Mouse (Mus musculus) left cerebral cortex, adult 18-20 months (tissue): Measurements from ENCODE around the gene 1110032A03Rik. TPM values are rescaled to one million over a fixed set of nuclear protein-coding genes. Genes with fewer than 3 reads are reported as not detected.

Experiments
- DNase-seq, 2 experiments: peaks; one replicate each; pipeline ENCODE4 v3.0.0; 2021 to 2022; ENCODE audit warnings: low spot score in 2 of 2, mixed read lengths in 1 of 2
- total RNA-seq, 2 experiments: library from RNA; stranded (reverse); gene quantifications; 2 replicates each; pipeline ENCODE4 v1.2.3; 2021

Gene 1110032A03Rik
- total RNA-seq, 2 experiments from 2014 or later, result 33.6 to 37.6 TPM

DNA sequence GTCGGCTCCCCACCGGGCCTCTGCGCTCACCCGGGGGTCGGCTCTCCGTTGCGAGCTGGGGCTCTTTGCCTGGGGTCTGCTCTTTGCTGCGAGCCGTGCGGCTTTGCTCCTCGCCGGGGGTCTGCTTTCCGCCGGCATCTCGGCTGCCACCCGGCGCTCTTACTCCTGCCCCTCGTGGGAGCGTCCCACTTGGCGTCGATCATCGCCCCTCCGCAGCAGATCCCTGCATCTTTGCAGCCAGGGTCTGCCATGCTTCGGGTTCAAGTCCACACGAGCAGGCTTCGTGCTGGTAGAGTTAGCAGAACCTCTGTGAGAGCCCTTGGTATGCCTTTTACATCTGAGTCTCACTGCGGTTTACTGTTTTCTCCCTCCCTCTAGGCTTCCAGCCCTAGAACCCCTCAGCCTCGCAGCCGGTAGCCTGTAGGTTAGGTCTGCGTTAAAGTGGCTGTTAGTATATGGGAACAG is 374 bp upstream of the 1110032A03Rik start:
- peak in 1 of 2 experiments; percentile 10 for DNase-seq

DNA sequence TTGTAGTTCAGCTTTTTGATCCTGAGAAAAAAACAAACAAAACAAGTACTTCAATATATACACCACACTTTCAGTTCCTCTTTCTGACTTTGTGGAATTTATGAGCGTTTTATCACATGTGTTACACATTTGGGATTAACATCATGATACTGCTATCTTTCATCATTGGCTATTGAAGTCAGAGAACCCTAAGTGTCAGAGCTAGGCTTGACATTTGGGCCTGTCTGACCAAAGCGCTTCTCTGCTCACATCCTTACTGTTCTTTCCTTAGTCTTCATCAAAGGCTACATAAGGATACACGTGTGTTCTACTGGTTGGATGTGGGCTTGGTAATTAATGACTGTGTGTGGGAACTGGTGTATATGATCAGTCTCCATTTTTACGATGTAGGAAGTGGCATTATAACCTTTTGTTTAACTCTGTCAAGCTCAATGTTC is 1.3 kb downstream of the 1110032A03Rik start:
- DNase-seq, result no peak

DNA sequence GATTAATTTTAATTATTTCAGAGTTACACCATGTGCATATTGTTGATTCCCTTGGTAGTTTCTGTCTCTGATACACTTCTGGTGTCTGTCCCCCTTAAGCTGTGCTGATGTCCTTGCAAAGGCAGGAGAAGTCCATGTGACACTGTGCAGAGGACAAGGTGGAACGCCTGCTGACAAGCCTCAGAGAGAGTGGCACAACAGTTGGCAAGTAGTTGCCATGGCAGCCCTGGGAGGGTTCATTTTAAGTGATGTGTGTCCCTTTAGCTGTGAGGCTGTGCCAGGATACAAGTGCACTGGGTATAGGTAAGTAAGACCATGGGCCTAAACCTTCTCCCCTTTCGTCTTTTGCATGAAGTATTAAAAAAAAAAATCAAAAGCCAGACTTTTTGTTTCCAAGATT is 5.3 kb downstream of the 1110032A03Rik start:
- no peak for DNase-seq

DNA sequence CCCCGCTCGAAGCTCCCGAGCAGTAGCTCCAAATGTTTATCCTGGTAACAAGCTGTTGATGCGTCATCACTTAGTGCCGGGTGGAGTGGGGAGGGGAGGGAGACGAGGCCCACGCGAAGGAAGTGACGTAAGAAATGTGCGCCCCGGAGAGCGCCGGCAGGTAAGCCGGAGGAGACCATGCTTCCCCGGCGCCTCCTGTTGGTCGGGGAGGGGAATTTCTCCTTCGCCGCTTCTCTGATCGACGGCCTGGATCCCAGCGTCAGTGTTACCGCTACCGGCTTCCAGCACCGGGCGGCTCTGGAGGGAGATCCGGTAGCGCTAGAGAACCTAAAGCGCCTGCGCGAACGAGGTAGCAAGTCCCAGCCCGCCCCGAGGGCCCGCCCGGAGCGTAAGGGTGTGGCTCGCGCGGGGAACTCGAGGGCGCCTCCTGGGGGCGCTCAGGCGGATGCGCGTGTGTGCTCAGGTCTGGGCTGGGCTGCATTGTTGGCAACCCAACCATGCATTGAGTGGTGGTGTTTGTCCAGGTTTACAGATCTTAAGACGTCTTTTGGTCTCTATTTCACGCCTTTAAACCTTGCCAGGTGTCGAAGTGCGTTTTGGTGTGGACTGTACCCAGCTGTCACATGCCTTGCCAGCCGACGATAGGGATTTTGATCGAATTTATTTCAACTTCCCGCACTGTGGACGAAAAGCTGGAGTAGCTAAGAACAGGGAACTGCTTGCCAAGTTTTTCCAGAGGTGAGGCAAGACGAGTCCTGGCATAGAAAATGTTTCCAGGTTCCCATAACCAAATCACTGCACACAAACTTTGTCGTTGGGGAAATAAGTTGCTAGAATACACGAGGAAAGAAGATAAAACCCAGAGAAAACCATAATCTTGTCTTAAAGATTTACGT is 7.0 kb downstream of the 1110032A03Rik start, which contains the start of gene Fdxacb1:
Gene Fdxacb1 (plus strand): TSS at position 130 of the 896 bp plus-strand sequence.
- peak; percentile 99 for DNase-seq

DNA sequence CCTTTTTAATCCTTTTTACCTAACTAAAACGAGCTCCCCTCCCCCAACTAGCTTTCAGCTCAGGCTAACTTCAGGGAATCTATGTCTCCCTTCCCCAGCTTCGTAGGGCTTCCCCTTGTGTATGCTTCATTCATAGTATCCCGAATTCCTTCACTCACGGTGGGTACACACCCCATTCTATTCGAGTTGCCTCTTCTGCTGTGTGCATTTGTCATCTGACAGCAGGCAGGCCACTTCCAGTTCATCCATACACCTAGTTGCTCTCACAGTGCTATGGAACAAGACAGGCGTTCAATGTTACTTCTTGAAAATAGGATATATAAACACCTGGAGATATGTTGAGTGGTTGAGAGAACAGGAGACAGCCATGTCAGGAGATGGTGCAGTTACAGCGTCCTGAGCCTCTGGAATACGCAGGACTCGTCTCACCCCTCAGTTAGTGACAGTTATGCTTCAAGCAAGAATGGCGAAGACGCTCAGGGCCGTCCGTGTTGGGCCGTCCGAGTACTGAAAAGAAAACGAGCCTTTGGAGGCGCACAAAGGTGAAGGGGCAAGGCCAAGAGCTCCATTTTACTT is 7.7 kb downstream of the 1110032A03Rik start:
- no peak for DNase-seq

DNA sequence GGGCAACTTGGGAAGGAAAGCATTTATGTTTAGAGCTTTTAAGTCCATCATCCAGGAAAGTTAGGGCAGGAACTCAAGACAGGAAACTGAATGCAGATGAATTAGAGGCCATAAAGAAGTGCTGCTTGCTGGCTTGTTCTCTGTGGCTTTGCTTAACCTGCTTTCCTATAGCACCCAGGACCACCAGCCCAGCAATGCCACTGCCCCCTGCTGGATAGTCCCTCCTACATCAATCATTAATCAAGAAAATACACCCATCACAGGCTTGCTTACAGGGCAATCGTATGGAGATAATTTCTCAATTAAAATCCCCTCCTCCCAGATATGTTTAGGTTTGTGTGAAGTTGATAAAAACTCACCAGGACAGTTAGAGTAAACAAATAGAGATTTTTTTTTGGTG is 12.0 kb downstream of the 1110032A03Rik start:
- peak in 1 of 2 experiments; percentile 24 for DNase-seq

DNA sequence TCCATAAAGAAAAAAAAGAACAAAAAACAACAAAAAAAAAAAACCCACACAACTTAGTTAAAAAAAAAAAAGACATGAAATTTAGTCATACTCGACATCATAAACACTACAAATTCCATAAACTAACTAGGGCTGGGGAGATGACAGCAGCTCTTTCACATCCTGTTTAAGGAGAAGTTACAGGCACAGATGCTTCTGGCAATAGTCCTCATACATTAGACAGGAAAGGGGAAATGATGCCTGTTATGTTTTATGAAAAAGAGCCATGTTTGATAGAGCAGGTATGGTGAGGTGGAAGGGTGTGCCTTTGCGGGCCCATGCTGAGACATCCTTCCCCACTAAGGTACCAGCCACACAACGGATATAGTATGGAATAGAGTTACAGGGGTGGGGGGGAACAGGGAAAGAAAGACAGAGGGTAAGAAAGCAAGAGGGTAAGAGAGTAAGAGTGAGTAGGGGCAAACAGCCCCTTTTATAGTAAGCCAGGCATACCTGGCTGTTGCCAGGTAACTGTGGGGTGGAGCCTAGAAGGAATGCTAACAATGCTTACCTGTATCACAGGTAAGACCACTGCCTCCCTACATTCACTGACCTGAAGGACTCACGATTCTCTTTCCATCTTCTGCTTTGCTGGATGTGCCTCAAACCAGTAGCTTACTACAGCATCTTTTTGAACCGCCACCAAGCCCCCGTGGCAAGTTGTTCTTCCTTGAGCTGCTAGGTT is 13.6 kb downstream of the 1110032A03Rik start:
- no peak for DNase-seq

DNA sequence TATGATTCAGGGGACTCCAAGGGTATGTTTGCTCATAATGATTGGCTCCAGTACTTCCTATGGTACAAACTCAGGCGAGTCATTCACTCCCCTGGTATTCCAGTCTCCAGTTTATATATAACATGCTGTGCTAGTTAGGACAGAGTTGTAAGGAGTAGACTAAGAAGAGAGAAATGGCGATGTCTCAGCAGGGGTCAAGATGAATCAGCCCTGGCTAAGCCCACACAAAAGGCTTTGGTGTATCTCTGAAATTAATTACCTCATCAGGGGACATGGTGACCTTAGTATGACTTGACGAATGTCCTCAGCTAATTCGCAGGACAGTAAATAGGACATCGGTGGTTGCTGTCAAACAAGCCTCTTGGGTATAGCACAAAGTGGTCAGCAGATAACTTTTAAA is 18.6 kb downstream of the 1110032A03Rik start:
- DNase-seq, result no peak

DNA sequence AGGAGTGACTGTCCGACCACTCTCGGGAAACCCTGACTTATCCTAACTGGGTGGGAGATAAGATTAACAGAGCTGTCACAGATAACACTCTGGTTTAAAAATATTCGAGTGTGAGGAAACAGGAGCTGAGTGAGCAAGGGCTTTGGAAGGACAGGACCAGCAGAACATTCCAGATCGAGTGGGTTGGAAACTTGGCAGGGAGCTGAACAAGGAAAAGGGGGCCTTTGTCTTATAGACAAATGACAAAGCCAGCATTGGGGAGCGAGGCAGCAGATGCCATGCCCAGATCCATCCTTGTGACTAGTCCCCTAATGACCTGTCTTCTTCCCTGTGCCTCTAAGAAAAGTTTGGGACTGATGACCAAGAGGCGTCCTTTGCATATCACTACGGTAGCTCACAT is 21.4 kb downstream of the 1110032A03Rik start:
- DNase-seq, result peak in 1 of 2 experiments; percentile 29

DNA sequence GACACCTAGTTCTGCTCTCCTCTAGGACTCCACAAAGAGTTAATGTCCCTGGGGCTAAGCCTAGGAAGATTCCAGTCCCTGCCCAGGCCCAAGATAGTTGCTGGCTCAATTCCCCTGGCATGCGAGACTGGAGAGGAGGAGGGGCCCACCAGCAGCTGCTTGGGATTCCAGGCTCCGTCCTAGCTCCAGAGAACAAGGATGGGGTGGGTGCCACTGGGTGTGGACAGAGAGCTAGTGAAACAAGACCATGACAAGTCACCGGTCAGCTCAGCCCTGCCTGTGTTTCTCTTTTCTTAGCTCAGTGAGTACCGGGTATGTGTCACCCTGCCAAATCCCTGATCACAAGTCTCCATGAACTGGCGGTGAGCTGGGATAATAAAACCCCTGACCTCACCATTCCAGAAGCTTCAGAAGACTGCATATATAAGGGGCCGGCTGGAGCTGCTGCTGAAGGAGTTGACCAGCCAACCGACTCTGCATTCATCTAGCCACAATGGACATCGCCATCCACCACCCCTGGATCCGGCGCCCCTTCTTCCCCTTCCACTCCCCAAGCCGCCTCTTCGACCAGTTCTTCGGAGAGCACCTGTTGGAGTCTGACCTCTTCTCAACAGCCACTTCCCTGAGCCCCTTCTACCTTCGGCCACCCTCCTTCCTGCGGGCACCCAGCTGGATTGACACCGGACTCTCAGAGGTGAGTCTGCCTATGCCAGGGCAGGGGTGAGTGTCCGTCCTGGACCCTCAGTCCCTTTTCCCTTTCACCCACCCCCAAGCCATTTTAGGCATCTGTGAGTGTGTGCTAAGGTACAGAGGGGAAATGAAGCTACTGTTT is 22.3 kb downstream of the 1110032A03Rik start:
- DNase-seq, result peak; percentile 65 to 70

DNA sequence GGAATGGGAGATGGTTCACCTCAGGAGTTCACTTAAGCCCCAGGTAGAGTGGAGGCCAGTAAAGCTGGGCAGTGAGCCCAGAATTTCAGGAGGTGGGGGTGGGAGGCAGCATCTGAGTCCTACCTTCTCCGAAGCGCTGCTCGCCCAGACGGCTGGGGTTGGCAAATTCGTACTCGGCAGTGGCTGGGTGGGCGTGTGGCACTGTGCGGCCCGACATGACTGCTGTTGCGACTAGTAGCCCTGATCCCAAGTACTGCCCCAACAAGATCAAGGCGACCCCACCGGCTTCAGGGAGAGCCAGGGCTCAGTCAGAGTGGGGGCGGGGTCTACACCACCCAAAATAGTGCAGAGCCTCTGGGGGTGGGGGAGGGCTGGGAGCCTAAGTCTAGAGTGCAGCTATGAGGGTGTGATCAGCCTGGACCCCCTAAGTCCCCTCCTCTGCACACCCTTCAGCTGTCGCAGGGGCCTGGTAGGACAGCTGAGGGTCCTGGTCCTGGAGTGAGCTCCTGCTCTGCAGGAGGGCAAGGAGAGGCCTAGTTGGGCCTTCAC is 23.2 kb downstream of the 1110032A03Rik start, which contains the start of gene Hspb2:
Gene Hspb2 (minus strand): TSS at position 301 of the 549 bp plus-strand sequence.
- peak in 1 of 2 experiments; percentile 19 for DNase-seq

DNA sequence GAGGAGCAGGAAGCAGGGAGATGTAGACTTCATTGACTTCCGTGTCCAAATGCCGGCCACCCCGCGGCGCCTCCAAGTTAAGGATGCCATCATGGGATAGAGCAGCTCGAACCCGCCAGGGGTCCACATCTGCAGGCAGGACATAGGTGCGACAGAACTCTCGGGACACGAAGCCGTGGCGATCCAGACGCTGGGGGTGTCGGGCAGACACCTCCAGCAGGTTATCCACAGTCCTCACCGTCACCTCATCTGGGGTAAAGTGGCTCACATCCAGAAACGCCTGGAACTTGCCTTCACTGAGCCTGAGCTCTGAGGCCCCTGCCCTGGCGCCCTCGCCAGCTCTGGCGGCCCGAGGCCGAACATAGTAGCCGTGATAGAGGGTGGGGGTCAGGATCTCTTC is 24.0 kb downstream of the 1110032A03Rik start, which contains the start of gene Cryab:
Gene Cryab (plus strand): TSS at position 3 of the 400 bp plus-strand sequence.
- DNase-seq, result no peak

DNA sequence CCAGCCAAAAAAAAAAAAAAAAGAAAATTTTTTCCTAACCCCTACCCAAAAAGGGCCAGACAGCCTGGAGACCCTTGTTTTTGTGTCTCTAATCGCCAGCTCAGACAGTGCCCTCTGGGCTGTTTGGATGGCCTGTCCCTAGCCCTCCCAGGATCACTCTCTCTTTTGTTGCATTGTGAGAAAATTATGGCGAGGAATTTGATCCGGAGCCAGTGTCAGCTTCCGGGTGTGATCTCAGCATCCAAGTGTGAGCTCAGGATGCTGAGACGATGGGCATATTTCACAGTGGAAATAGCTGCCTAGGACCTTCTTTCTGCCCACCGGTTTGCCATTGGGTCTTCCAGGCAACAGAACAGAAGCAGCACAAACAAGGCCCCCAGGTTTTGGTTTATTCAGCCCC is 24.6 kb downstream of the 1110032A03Rik start:
- no peak for DNase-seq

DNA sequence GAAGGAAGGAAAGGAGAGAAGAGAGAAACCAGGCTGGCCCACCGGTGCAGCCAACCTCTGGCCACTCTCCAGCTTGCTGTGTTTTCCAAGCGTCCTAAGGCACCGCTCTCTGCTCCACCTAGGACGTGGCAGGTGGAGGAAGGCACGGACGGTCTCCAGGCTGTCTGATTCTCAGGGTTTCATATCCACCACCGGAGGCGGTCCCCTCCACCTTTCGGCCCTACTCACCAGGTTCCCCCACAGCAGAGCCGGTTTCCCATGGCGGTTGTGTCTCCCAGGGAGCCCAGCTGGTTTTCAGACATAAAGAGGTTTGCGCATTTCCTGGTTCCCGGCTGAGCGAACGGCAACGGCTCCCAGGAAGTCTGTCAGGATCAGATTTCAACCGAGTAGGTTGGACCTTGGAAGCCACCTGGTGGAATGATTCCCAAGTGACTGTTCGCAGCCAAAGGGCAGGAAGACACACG is 29.1 kb downstream of the 1110032A03Rik start, which contains the start of gene 2310030G06Rik:
Gene 2310030G06Rik (minus strand): TSS at position 323 of the 464 bp plus-strand sequence.
- peak; percentile 21 to 31 for DNase-seq

DNA sequence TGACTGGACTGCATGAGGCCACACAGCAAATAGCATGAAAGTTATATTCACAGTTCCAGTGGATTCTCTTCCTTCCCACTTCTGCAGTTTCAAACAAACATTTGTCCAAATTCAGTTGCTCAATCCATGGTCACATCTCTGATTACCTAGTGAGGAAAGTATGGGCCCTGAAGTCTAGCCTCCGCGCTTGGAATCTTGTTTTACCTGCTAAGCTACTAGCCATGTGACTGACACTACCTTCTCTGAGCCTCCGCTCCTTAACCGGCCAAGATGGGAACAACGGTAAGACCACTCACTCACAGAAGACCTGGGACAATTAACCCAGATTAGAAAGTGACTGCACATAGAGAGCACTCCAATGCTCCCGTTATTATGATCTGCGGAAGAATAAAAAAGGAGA is 29.5 kb downstream of the 1110032A03Rik start:
- no peak for DNase-seq

DNA sequence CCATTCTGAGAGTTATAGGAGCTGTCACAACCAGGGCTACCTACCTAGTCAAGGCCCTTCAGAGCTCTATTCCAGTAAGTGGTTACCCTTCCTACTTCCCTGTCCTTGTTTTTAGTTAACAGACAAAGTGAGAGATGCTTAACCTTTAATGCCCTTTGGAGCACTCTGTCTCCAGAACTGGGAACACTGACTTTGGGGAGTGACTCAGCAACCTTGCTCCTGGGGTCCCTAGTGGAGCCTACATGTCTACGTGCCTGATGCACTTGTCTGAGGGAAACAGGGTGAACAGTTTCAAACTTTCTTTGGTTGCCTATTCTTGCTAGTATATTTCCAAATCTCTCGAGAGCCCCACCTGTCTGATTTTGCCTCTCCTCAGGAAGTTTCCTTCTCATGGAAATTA is 32.6 kb downstream of the 1110032A03Rik start:
- DNase-seq, result no peak

DNA sequence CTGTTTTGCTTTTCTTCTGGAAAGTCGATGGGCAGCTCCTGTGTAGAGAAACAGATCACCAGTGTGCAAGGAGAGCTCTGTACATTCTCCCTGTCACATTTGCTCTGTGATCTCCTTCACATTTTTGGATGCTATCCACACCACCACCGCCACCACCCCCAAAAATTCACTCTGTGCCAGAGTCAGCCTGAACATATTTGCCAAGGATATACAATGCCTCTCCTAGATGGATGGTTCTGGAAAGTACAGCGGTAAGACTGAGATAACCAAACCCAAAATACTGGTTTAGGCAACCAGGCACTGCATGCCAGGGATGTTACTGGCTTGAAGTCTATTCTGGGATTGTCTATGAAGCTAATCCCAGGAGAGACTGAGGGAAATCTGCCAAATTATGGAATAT is 33.1 kb downstream of the 1110032A03Rik start:
- no peak for DNase-seq

DNA sequence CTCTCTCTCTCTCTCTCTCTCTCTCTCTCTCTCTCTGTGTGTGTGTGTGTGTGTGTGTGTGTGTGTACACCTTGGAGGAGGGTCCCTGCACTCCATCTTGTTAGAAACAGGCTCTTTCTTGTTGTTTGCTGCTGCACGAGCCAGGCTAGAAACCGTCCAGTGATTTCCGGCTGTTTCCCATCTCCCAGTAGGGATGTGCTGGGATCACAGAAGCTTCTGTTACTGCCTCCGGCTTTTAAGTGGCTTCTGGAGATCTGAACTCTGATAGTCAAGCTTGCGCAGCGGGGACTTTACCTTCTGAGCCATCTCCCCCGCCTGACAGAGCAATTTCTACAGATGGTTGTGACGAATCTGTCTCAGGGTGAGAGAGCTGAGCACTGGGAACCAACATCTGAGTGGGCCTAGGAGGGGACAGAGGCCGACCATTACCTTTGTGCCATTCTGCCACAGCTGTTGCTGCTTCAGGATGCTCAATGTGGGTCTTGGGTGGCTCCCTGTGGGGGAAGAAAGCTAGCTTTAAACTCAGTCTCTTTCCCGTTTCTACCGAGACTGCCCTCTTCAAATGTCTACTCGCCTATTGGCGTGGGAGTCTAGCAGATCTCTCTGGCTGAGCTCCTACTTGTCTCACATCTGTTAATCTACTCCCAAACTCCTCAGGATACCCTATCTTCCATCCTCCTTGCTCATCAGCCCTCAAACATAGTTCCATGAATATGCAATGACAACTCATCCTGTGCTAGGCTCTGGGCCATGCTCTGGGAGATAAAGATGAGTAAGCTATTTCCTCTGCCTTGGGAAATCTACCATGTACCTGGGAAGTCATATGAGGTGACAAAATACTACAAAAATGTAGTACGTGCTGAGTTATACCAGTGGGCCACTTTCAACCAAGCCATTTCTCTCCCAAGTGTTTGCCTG is 34.2 kb downstream of the 1110032A03Rik start:
- peak in 1 of 2 experiments; percentile 26 for DNase-seq
